Mouse (Mus musculus): ENCODE results near the gene 2900026A02Rik.

DNA sequence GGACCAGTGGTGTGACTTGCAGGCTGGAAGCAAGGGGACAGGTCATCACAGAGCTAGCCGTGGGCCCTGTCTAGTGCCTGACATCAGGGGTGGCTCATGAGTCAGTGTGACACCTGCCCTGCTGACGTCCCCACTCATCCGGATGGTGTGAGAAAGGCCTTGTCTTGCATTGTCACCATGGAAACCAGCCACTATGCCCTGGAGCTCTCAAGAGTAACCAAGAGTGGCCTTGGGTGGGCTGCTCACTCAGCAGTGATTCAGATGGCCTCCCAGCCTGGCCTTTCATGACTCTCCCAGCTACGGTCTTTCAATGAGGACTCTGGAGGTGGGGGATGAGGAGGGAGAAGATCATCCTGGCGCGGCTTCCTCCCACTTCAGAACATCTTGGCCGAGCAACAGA, 118.6 kb downstream of the 2900026A02Rik start:
- TF ChIP-seq CTCF (IDR thresholded peaks at IDR 0.05; ENCODE audit: borderline replicate concordance, extremely low read depth, insufficient read depth, insufficient read length) (no peak), POLR2A (IDR thresholded peaks at IDR 0.05; ENCODE audit: borderline replicate concordance, extremely low read depth, insufficient read depth, insufficient read length, poor library complexity, severe bottlenecking) (no peak)

Data from brain, embryonic 14.5 days (tissue).